Mouse (Mus musculus): ENCODE results near the gene Tapbpl.

DNA sequence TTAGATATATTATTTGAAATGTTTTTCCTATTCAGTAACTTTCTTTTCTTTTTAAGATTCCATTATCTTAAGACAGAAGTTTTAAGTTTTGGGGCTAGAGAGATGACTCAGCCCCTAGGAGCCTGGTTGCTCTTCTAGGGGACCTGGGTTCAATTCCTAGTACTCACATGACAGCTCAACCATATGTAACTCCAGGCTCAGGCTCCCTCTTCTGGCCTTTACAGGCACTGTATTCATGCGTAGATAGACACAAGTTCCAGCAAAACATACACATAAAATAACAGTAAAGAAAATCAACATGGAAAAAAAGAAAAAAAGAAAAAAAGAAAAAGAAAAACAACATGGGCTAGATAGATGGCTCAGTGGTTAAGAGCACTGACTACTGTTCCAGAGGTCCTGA is 21.2 kb downstream of the Tapbpl start:
- peak; percentile 28 for TF ChIP-seq CTCF (IDR thresholded peaks at IDR 0.05)
- no peak for TF ChIP-seq POLR2A (IDR thresholded peaks at IDR 0.05; ENCODE audit: insufficient read depth, low read depth, low read length)
- TF ChIP-seq EP300 (IDR thresholded peaks at IDR 0.05; ENCODE audit: insufficient read depth, low read depth, low read length) = no peak

Data from heart, adult 2 months (tissue).